9 mouse cellular contexts compared by ENCODE assay signal in the genomic region with DNA sequence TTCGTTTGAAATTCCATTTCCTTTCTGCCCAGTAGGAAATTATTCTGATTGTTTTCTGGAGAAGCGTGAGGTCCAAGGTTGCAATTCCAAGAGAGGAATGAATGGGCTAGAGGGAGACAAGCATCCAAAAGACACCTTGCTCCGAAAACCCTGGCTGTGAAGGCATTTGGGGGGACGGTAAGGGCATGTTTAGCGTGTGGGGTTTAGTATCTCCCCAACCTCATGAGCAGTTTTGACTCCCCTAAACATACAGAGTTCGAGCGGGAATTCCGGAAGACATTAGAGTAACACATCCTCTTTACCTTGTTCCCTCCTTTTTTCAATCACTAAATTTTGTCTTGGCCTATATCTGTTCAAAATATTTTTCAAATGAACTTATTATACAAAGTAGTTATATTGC. TPM values are rescaled to one million over a fixed set of nuclear protein-coding genes. Genes with fewer than 3 reads are reported as not detected.
A peak's percentile ranks its signal among the peaks of the same experiment; 100 is the strongest.
DNase-seq lines count a peak whose midpoint lies in the region; ATAC-seq and TF ChIP-seq lines count a peak whose summit lies in the region.
"Had no signal": no experiment of that assay in that cellular context is flagged by ENCODE, and none has a peak within 500 bp of the region (broad histone marks: within the 10 kb centered on the region; RNA-seq: fewer than 3 reads in every experiment).

No protein-coding gene starts in this region.

- peak overlapping the region; percentile 69 for H3K4me3 ChIP-seq in heart, embryonic 12.5 days
- H3K4me3 ChIP-seq in bone marrow macrophage, adult 2 months (ENCODE audit: insufficient read depth, low read length), result 0 out of 2 replicates have a peak overlapping the region, but pooled peaks have one; percentile 58
- H3K4me3 ChIP-seq in midbrain, embryonic 10.5 days, result peak overlapping the region; percentile 67

- no peak for ATAC-seq in heart, embryonic 12.5 days (ENCODE audit: insufficient number of reproducible peaks, low FRiP score)

- H3K27ac ChIP-seq in heart, embryonic 12.5 days (ENCODE audit: poor library complexity, severe bottlenecking), result peak overlapping the region; percentile 99
- no peak overlapping the region for H3K27ac ChIP-seq in bone marrow macrophage, adult 2 months (ENCODE audit: insufficient read depth, low read depth, low read length)
- peak overlapping the region; percentile 98 for H3K27ac ChIP-seq in midbrain, embryonic 10.5 days (replicated peaks)

- DNase-seq in heart, adult 11 months, result no peak
- DNase-seq in heart, postnatal 10 days, result peak; percentile 44 to 56
- no peak for DNase-seq in midbrain, embryonic 10.5 days (ENCODE audit: low spot score)
- no peak for DNase-seq in ovary, postnatal 14 days (ENCODE audit: low spot score)
- no peak for DNase-seq in spleen, postnatal 14 days (ENCODE audit: low spot score in 2 of 2)
- no peak for DNase-seq in adrenal gland, postnatal 25 days

- peak overlapping the region; percentile 88 for H3K4me2 ChIP-seq in heart, embryonic 12.5 days

- H3K27me3 ChIP-seq in heart, embryonic 12.5 days (replicated peaks), result no peaks in the 10 kb centered on the region
- H3K27me3 ChIP-seq in midbrain, embryonic 10.5 days (ENCODE audit: low read depth, poor library complexity, severe bottlenecking), result peaks cover 57% of the 10 kb centered on the region
- H3K27me3 ChIP-seq: Patski had no signal

- no peak for TF ChIP-seq POLR2A in bone marrow macrophage, adult 2 months (IDR thresholded peaks at IDR 0.05; ENCODE audit: borderline replicate concordance, low read depth, low read length)

- H3K36me3 ChIP-seq in heart, embryonic 12.5 days, result no peaks in the 10 kb centered on the region
- peaks cover 4% of the 10 kb centered on the region; the same call in 1 of the 2 replicates for H3K36me3 ChIP-seq in midbrain, embryonic 10.5 days

- H3K9me3 ChIP-seq in heart, embryonic 12.5 days (replicated peaks), result no peaks in the 10 kb centered on the region
- H3K9me3 ChIP-seq in midbrain, embryonic 10.5 days (replicated peaks), result no peaks in the 10 kb centered on the region

- H3K4me1 ChIP-seq in heart, embryonic 12.5 days (replicated peaks), result peaks cover 55% of the 10 kb centered on the region
- peaks cover 7% of the 10 kb centered on the region for H3K4me1 ChIP-seq in bone marrow macrophage, adult 2 months (ENCODE audit: control insufficient read depth, insufficient read depth, low read length)
- H3K4me1 ChIP-seq in midbrain, embryonic 10.5 days, result peaks cover 96% of the 10 kb centered on the region

- under 1% methylated on average over 8 of the region's 8 CpGs for WGBS in heart, embryonic 12.5 days
- 0% methylated on average over 8 of the region's 8 CpGs for WGBS in midbrain, embryonic 10.5 days

- intact Hi-C loops in heart, postnatal 10 days (cut with DNase I), result loop anchor here (1.0 to 5.0 kb wide), 2 partner anchors 55 to 182 kb away; no protein-coding TSS in a partner anchor

- peak overlapping the region; percentile 88 for H3K9ac ChIP-seq in heart, embryonic 12.5 days

- no peak for TF ChIP-seq CTCF in bone marrow macrophage, adult 2 months (IDR thresholded peaks at IDR 0.05; ENCODE audit: low read depth, low read length)

RNA-seq across cellular contexts. Expression of gene Hes1, which starts 0.4 kb away (rescaled TPM):
- 32.7 and 34.7 TPM in 2 replicates for polyA plus RNA-seq in heart, embryonic 12.5 days (2016; fragmentation: Nextera tagmentation; extraction: Ambion mirVana)
- polyA plus RNA-seq in bone marrow macrophage, adult 2 months (2012; ENCODE audit: insufficient read depth, insufficient read length, missing spikeins), result not detected in 2 replicates
- total RNA-seq in heart, postnatal 10 days (2021), result 10 to 100 TPM; 49.0 to 58.4 TPM
- polyA plus RNA-seq in midbrain, embryonic 10.5 days (2016; fragmentation: Nextera tagmentation; extraction: Ambion mirVana), result 32.2 and 42.5 TPM in 2 replicates
- 32.5 and 34.2 TPM in 2 replicates for total RNA-seq in adrenal gland, postnatal 25 days (2021)

Comparison
In these comparisons a context has a peak if more than half of its experiments do, and no peak if none do; other contexts are left out.
1. DNase-seq: peak in heart, postnatal 10 days (2 of 2); none in heart, adult 11 months (single experiment), midbrain, embryonic 10.5 days (single experiment), ovary, postnatal 14 days (single experiment), spleen, postnatal 14 days (0 of 2) and adrenal gland, postnatal 25 days (single experiment).
2. RNA of gene Hes1, which starts 0.4 kb away (polyA plus RNA-seq): 32.2 to 42.5 TPM in midbrain, embryonic 10.5 days and 32.7 to 34.7 TPM in heart, embryonic 12.5 days; not detected in bone marrow macrophage, adult 2 months; every median in the first group is over 10 times any median in the second.
3. Peak in every context shown above with its lines, with median percentiles within 50 percentile points of each other: H3K4me3 ChIP-seq.